Mouse (Mus musculus) heart, embryonic 13.5 days (tissue): ENCODE data around the gene Fbxl2. TPM values are rescaled to one million over a fixed set of nuclear protein-coding genes. Genes with fewer than 3 reads are reported as not detected.

ENCODE experiments used
- ATAC-seq: fragments of 200-750 bp; cut with Nextera tagmentation; 2 replicates; pipeline ENCODE4 v1.8.0; 2017; ENCODE audit warnings: moderate TSS enrichment; ENCODE audit not compliant: insufficient number of reproducible peaks, low FRiP score, low TSS enrichment; ENCODE audit errors: extremely low read depth
- H3K27ac ChIP-seq: fragments of 300-500 bp; sonication (generic); replicated peaks from 2 replicates; pipeline ENCODE4 v1.5.1; 2015; ENCODE audit warnings: moderate library complexity, mild to moderate bottlenecking, inconsistent platforms
- H3K27me3 ChIP-seq: fragments of 300-500 bp; sonication (generic); replicated peaks from 2 replicates; pipeline ENCODE4 v1.6.1; 2015; ENCODE audit warnings: mild to moderate bottlenecking, inconsistent platforms
- H3K36me3 ChIP-seq: fragments of 300-500 bp; sonication (generic); 2 replicates; pipeline ENCODE4 v1.6.1; 2015; ENCODE audit warnings: mild to moderate bottlenecking, inconsistent platforms
- H3K4me1 ChIP-seq: fragments of 300-500 bp; sonication (generic); 2 replicates; pipeline ENCODE4 v1.6.1; 2015; ENCODE audit warnings: inconsistent platforms
- H3K4me2 ChIP-seq: fragments of 300-500 bp; sonication (generic); 2 replicates; pipeline ENCODE4 v1.6.1; 2015; ENCODE audit warnings: inconsistent platforms, mild to moderate bottlenecking, moderate library complexity
- H3K4me3 ChIP-seq: fragments of 300-500 bp; sonication (generic); 2 replicates; pipeline ENCODE4 v1.5.1; 2015; ENCODE audit warnings: moderate library complexity, mild to moderate bottlenecking, inconsistent platforms
- H3K9ac ChIP-seq: fragments of 300-500 bp; sonication (generic); 2 replicates; pipeline ENCODE4 v1.6.1; 2015; ENCODE audit warnings: inconsistent platforms, mild to moderate bottlenecking, moderate library complexity
- H3K9me3 ChIP-seq: fragments of 300-500 bp; sonication (generic); 2 replicates; pipeline ENCODE4 v1.6.1; 2016; ENCODE audit warnings: inconsistent platforms
- whole genome bisulfite sequencing: fragments of 180-500 bp; shearing (Covaris S2); methylation state at CpG from one replicate; pipeline ENCODE4 v1.1.7; 2015; ENCODE audit warnings: mixed read lengths; 5-methylcytosine and 5-hydroxymethylcytosine counted together
- polyA plus RNA-seq: library from polyadenylated mRNA; unstranded; fragments of >200 nt; fragmentation: Nextera tagmentation; extraction: Ambion mirVana; gene quantifications from 2 replicates; pipeline ENCODE4 v1.2.1, GENCODE M21; 2015

The Fbxl2 gene
- polyA plus RNA-seq, 1 experiment from 2014 or later: 2.3 TPM

GRCm38 (mm10) chr9:114019012-114019762 is 26.8 kb downstream of the Fbxl2 start:
- Histone ChIP-seq H3K4me1 (no peaks in the 10 kb centered on the region), H3K4me3 (no peak overlapping the region), H3K27ac (no peak overlapping the region), H3K4me2 (no peak overlapping the region), H3K9ac (no peak overlapping the region), H3K36me3 (no peaks in the 10 kb centered on the region), H3K9me3 (no peaks in the 10 kb centered on the region), H3K27me3 (no peaks in the 10 kb centered on the region; the same call in 1 of the 2 replicates)
- ATAC-seq: no peak
- 82% methylated on average over 7 of the region's 7 CpGs for WGBS

GRCm38 (mm10) chr9:114016402-114016801 is 29.6 kb downstream of the Fbxl2 start:
- no peak overlapping the region for H3K4me3 ChIP-seq
- H3K36me3 ChIP-seq: no peaks in the 10 kb centered on the region
- no peaks in the 10 kb centered on the region for H3K9me3 ChIP-seq
- no peak overlapping the region for H3K9ac ChIP-seq
- no peak overlapping the region for H3K4me2 ChIP-seq
- H3K4me1 ChIP-seq: no peaks in the 10 kb centered on the region
- no peak overlapping the region for H3K27ac ChIP-seq
- 73% methylated on average over 4 of the region's 4 CpGs for WGBS
- no peak for ATAC-seq
- H3K27me3 ChIP-seq: no peaks in the 10 kb centered on the region

- WGBS: 75% methylated on average over 4 of the region's 4 CpGs
These were observed 30.3 kb downstream of the Fbxl2 start for GRCm38 (mm10) chr9:114015724-114016123.

GRCm38 (mm10) chr9:114014034-114014433 is 32.0 kb downstream of the Fbxl2 start:
- WGBS: 62% methylated on average over 1 of the region's 1 CpGs
- Histone ChIP-seq H3K27me3 (no peaks in the 10 kb centered on the region), H3K9ac (no peak overlapping the region), H3K36me3 (no peaks in the 10 kb centered on the region), H3K27ac (no peak overlapping the region), H3K4me2 (no peak overlapping the region), H3K4me1 (no peaks in the 10 kb centered on the region), H3K9me3 (no peaks in the 10 kb centered on the region), H3K4me3 (no peak overlapping the region)
- ATAC-seq: no peak

More at GRCm38 (mm10) chr9:114015724-114016123, 30.3 kb downstream of the Fbxl2 start:
- no peak overlapping the region for H3K9ac ChIP-seq
- H3K27me3 ChIP-seq: no peaks in the 10 kb centered on the region
- no peaks in the 10 kb centered on the region for H3K4me1 ChIP-seq
- H3K27ac ChIP-seq: no peak overlapping the region
- no peak overlapping the region for H3K4me2 ChIP-seq
- H3K36me3 ChIP-seq: no peaks in the 10 kb centered on the region
- no peak overlapping the region for H3K4me3 ChIP-seq
- H3K9me3 ChIP-seq: no peaks in the 10 kb centered on the region
- no peak for ATAC-seq

- no peak overlapping the region for H3K27ac ChIP-seq
- ATAC-seq: no peak
- no peak overlapping the region for H3K4me2 ChIP-seq
These were observed 34.8 kb downstream of the Fbxl2 start for GRCm38 (mm10) chr9:114011203-114011602.

GRCm38 (mm10) chr9:114009526-114009925 is 36.5 kb downstream of the Fbxl2 start:
- H3K9me3 ChIP-seq: no peaks in the 10 kb centered on the region
- H3K4me2 ChIP-seq: peak overlapping the region; percentile 42
- H3K4me3 ChIP-seq: no peak overlapping the region
- H3K27ac ChIP-seq: no peak overlapping the region
- ATAC-seq: no peak
- H3K9ac ChIP-seq: no peak overlapping the region
- no peaks in the 10 kb centered on the region for H3K36me3 ChIP-seq
- H3K4me1 ChIP-seq: no peaks in the 10 kb centered on the region
- 48% methylated on average over 5 of the region's 5 CpGs for WGBS
- no peaks in the 10 kb centered on the region for H3K27me3 ChIP-seq

More at GRCm38 (mm10) chr9:114011203-114011602, 34.8 kb downstream of the Fbxl2 start:
- Histone ChIP-seq H3K9me3 (no peaks in the 10 kb centered on the region), H3K9ac (no peak overlapping the region), H3K27me3 (no peaks in the 10 kb centered on the region), H3K4me3 (no peak overlapping the region), H3K4me1 (no peaks in the 10 kb centered on the region), H3K36me3 (no peaks in the 10 kb centered on the region)
- WGBS: 45% methylated on average over 18 of the region's 18 CpGs

- Histone ChIP-seq H3K36me3 (no peaks in the 10 kb centered on the region), H3K27ac (no peak overlapping the region), H3K9me3 (no peaks in the 10 kb centered on the region), H3K9ac (no peak overlapping the region), H3K4me3 (no peak overlapping the region), H3K4me1 (no peaks in the 10 kb centered on the region), H3K4me2 (no peak overlapping the region), H3K27me3 (no peaks in the 10 kb centered on the region)
- 84% methylated on average over 9 of the region's 9 CpGs for WGBS
- no peak for ATAC-seq
These were observed 38.1 kb downstream of the Fbxl2 start for GRCm38 (mm10) chr9:114007850-114008350.

- no peaks in the 10 kb centered on the region for H3K27me3 ChIP-seq
- WGBS: 66% methylated on average over 9 of the region's 9 CpGs
- H3K4me2 ChIP-seq: no peak overlapping the region
- 0 out of 2 replicates have a peak, but pooled peaks cover 3% of the 10 kb centered on the region for H3K36me3 ChIP-seq
- H3K9ac ChIP-seq: no peak overlapping the region
- ATAC-seq: no peak
- H3K4me1 ChIP-seq: no peaks in the 10 kb centered on the region
- H3K4me3 ChIP-seq: no peak overlapping the region
- no peak overlapping the region for H3K27ac ChIP-seq
- no peaks in the 10 kb centered on the region for H3K9me3 ChIP-seq
These were observed 39.2 kb downstream of the Fbxl2 start for GRCm38 (mm10) chr9:114006801-114007200.

GRCm38 (mm10) chr9:113998311-113998710 is 47.7 kb downstream of the Fbxl2 start:
- 47% methylated on average over 2 of the region's 2 CpGs for WGBS
- Histone ChIP-seq H3K4me3 (no peak overlapping the region), H3K27ac (no peak overlapping the region), H3K36me3 (0 out of 2 replicates have a peak, but pooled peaks cover 3% of the 10 kb centered on the region), H3K9me3 (no peaks in the 10 kb centered on the region), H3K27me3 (no peaks in the 10 kb centered on the region), H3K9ac (no peak overlapping the region), H3K4me2 (no peak overlapping the region), H3K4me1 (no peaks in the 10 kb centered on the region)
- ATAC-seq: no peak

- H3K4me3 ChIP-seq: no peak overlapping the region
- no peak overlapping the region for H3K4me2 ChIP-seq
- no peaks in the 10 kb centered on the region for H3K36me3 ChIP-seq
- no peaks in the 10 kb centered on the region for H3K4me1 ChIP-seq
- 78% methylated on average over 7 of the region's 7 CpGs for WGBS
- H3K9me3 ChIP-seq: no peaks in the 10 kb centered on the region
- H3K27me3 ChIP-seq: peaks cover 6% of the 10 kb centered on the region; the same call in 1 of the 2 replicates
- no peak for ATAC-seq
- no peak overlapping the region for H3K27ac ChIP-seq
- H3K9ac ChIP-seq: no peak overlapping the region
These were observed 53.2 kb downstream of the Fbxl2 start for GRCm38 (mm10) chr9:113992810-113993209.

GRCm38 (mm10) chr9:113990547-113991248 is 55.3 kb downstream of the Fbxl2 start:
- peak overlapping the region; percentile 72 for H3K9ac ChIP-seq
- ATAC-seq: no peak
- peak overlapping the region; percentile 37 for H3K4me3 ChIP-seq
- H3K9me3 ChIP-seq: no peaks in the 10 kb centered on the region
- H3K4me1 ChIP-seq: peaks cover 2% of the 10 kb centered on the region; the same call in 1 of the 2 replicates
- H3K27ac ChIP-seq: no peak overlapping the region
- H3K4me2 ChIP-seq: peak overlapping the region; percentile 67
- WGBS: 23% methylated on average over 18 of the region's 18 CpGs
- no peaks in the 10 kb centered on the region for H3K36me3 ChIP-seq
- peaks cover 6% of the 10 kb centered on the region; the same call in 1 of the 2 replicates for H3K27me3 ChIP-seq
